Mouse (Mus musculus) thymus, adult 2 months (tissue): ENCODE data around the gene Car12.

Experiments
- CTCF ChIP-seq: fragments of 200-500 bp; IDR thresholded peaks from 2 replicates; pipeline ENCODE4 v1.5.1; 2012; ENCODE audit warnings: mild to moderate bottlenecking, control low read depth, low read length, moderate library complexity, borderline replicate concordance; ENCODE audit not compliant: control insufficient read depth, poor library complexity, insufficient read depth; ENCODE audit errors: extremely low read depth
- POLR2A ChIP-seq: fragments of 200-500 bp; IDR thresholded peaks from 2 replicates; pipeline ENCODE4 v1.6.1; 2012; ENCODE audit warnings: mild to moderate bottlenecking, low read length, control low read depth, moderate library complexity; ENCODE audit not compliant: control insufficient read depth, poor library complexity, insufficient read depth; ENCODE audit errors: extremely low read depth

- TF ChIP-seq POLR2A (no peak), CTCF (no peak)
Observed at GRCm38 (mm10) chr9:66720686-66721450, 7.4 kb downstream of the Car12 start.
